Mouse (Mus musculus) liver, embryonic 12.5 days (tissue): ENCODE data around the gene Zfp974. TPM values are rescaled to one million over a fixed set of nuclear protein-coding genes. Genes with fewer than 3 reads are reported as not detected.

Experiments
- ATAC-seq: fragments of 200-750 bp; cut with Nextera tagmentation; 2 replicates; pipeline ENCODE4 v1.8.0; 2017; ENCODE audit warnings: moderate number of reproducible peaks, mild to moderate bottlenecking, moderate library complexity
- H3K27ac ChIP-seq: fragments of 300-500 bp; sonication (generic); 2 replicates; pipeline ENCODE4 v1.5.1; 2016; ENCODE audit warnings: mild to moderate bottlenecking
- H3K27me3 ChIP-seq: fragments of 300-500 bp; sonication (generic); replicated peaks from 2 replicates; pipeline ENCODE4 v1.6.1; 2016; ENCODE audit warnings: mild to moderate bottlenecking, moderate library complexity
- H3K36me3 ChIP-seq: fragments of 300-500 bp; sonication (generic); 2 replicates; pipeline ENCODE4 v1.6.1; 2016; ENCODE audit warnings: mild to moderate bottlenecking, moderate library complexity
- H3K4me1 ChIP-seq: fragments of 300-500 bp; sonication (generic); 2 replicates; pipeline ENCODE4 v1.6.1; 2016
- H3K4me2 ChIP-seq: fragments of 300-500 bp; sonication (generic); 2 replicates; pipeline ENCODE4 v1.6.1; 2016; ENCODE audit warnings: mild to moderate bottlenecking, moderate library complexity
- H3K4me3 ChIP-seq: fragments of 300-500 bp; sonication (generic); 2 replicates; pipeline ENCODE4 v1.5.1; 2016; ENCODE audit warnings: mild to moderate bottlenecking, moderate library complexity
- H3K9ac ChIP-seq: fragments of 300-500 bp; sonication (generic); 2 replicates; pipeline ENCODE4 v1.6.1; 2016; ENCODE audit warnings: mild to moderate bottlenecking, moderate library complexity
- H3K9me3 ChIP-seq: fragments of 300-500 bp; sonication (generic); replicated peaks from 2 replicates; pipeline ENCODE4 v1.6.1; 2016; ENCODE audit warnings: mild to moderate bottlenecking, moderate library complexity
- WGBS: fragments of 180-500 bp; shearing (Covaris S2); methylation state at CpG from one replicate; pipeline ENCODE4 v1.1.7; 2016; ENCODE audit not compliant: insufficient replicate concordance; 5-methylcytosine and 5-hydroxymethylcytosine counted together
- polyA plus RNA-seq: library from polyadenylated mRNA; unstranded; fragments of >200 nt; fragmentation: Nextera tagmentation; extraction: Ambion mirVana; gene quantifications from 2 replicates; pipeline ENCODE4 v1.2.1, GENCODE M21; 2016

Zfp974 gene
- polyA plus RNA-seq, 1 experiment from 2014 or later, result 2.0 TPM

DNA sequence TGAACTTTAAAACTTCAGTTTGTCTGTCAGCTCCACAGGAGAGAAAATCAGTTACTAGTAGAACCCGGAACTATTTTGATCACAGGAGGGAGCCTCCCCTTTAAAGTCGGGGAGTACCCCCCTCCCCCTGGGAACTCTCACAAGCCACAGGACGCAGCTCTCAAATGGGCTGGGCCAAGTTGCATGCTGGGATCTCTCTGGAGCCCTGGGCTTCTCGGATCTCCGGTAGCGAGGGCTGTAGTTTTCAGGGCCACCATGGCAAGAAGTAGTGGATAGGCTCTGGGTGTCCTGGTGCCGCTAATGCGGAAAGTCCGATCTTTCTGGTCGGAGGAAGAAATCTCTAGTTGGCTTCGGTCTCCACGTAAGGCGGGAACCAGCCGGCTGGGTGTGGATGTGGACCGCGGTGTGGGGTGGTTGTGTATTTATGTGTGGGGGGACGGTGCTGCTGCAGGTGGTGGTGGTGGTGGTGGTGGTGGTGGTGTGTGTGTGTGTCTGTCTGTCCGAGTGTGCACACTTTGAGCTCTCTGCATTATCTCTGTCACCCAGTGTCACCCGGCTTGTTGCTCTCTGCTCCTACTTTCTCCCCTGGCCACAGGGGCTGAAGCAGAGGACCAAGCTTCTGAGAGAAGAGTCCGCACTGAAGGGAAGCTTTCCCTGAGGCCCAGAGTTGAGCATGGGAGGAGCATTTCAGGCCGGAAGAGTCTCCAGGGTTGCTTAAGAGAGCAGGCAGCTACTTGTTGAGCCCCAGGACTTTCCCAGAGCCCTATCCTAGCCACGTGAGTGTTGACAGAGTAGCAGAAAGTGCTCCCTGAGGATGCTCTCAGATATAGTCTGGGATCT, 68.6 kb downstream of the Zfp974 start:
- Histone ChIP-seq H3K4me1 (peaks cover 29% of the 10 kb centered on the region), H3K36me3 (peaks cover 19% of the 10 kb centered on the region), H3K27me3 (no peaks in the 10 kb centered on the region), H3K27ac (peak overlapping the region; percentile 71), H3K9ac (peak overlapping the region; percentile 72), H3K4me2 (peak overlapping the region; percentile 80), H3K4me3 (peak overlapping the region; percentile 65), H3K9me3 (no peaks in the 10 kb centered on the region)
- WGBS, result under 1% methylated on average over 22 of the region's 22 CpGs
- ATAC-seq, result peak; percentile 85

DNA sequence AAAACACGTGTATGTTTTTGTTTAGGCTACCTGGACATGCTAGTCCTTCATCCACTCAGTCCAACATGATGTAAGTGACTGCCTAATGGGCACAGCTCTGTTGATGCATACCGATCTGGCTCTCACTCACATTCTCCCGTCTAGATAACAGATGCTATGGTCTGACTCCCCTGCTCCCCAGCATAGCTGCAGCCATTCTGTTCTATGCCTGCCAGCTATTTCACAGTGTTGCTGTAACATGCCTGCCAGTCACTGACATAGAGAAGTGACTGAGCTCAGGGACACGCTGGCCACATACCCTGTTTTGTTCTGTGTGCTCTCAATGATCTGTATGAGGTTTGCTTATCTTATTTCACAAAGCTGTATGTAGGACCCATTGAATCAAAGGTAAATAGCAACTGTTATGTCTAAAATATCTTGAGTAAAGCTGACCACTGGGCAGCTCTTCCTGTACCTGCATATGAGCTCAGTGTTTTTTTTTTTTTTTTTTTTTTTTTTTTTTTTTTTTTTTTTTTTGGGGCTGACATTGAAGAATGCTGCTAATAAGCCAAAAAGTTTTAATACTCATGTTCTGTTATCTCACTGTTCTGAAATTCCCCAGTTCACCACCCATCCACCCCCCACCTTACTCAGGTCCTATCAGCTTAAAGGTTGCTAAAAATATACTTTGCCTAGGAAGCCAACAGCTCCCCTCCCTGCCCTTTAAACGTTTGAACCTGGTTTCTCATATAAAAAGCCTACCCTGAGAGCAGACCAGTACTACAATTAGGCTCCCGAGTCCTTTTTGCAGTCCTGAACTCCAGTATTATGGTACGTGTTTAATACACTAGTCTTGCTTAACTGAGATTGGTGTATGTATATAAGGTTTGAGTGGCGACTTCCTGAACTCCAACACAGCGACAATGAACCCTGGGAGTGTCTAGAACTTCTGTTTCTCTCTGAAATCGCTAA, 69.7 kb downstream of the Zfp974 start:
- Histone ChIP-seq H3K9ac (peak overlapping the region; percentile 72), H3K36me3 (peaks cover 13% of the 10 kb centered on the region), H3K4me1 (peaks cover 29% of the 10 kb centered on the region), H3K4me3 (peak overlapping the region; percentile 65), H3K27ac (peak overlapping the region; percentile 71), H3K27me3 (no peaks in the 10 kb centered on the region), H3K4me2 (peak overlapping the region; percentile 80), H3K9me3 (no peaks in the 10 kb centered on the region)
- 16% methylated on average over 10 of the region's 10 CpGs for WGBS
- peak; percentile 51 for ATAC-seq

Other genes with a start within 250 kb of the Zfp974 start
- gene Zfp607b, start 240.1 kb downstream of the Zfp974 start, polyA plus RNA-seq, result 0.64 and 0.79 TPM in 2 replicates
- 8.0 and 9.2 TPM in 2 replicates for gene Zfp60, start 198.1 kb downstream of the Zfp974 start, polyA plus RNA-seq
- 0.89 and 1.0 TPM in 2 replicates for gene Zfp626, start 122.3 kb downstream of the Zfp974 start, polyA plus RNA-seq
- gene Zfp59, start 90.9 kb downstream of the Zfp974 start, polyA plus RNA-seq, result 2.6 and 3.1 TPM in 2 replicates
- gene Zfp607a, start 71.9 kb downstream of the Zfp974 start, polyA plus RNA-seq, result 2.1 and 2.2 TPM in 2 replicates
- gene Zfp780b, start 49.7 kb upstream of the Zfp974 start, polyA plus RNA-seq, result 8.0 and 9.3 TPM in 2 replicates
- gene Zfp850, start 84.7 kb upstream of the Zfp974 start, polyA plus RNA-seq, result 3.0 and 3.1 TPM in 2 replicates
- 207 and 217 TPM in 2 replicates for gene Psmc4, start 120.6 kb upstream of the Zfp974 start, polyA plus RNA-seq
- gene Fcgbp, start 141.8 kb upstream of the Zfp974 start, polyA plus RNA-seq, result 0.06 and 0.35 TPM in 2 replicates
- gene 9530053A07Rik, start 200.0 kb upstream of the Zfp974 start, polyA plus RNA-seq, result 0.01 TPM in 1 of 2 replicates, not detected in the other
- gene Fbl, start 240.2 kb upstream of the Zfp974 start, polyA plus RNA-seq, result 150 and 152 TPM in 2 replicates